Mouse (Mus musculus) stomach, postnatal 0 days (tissue): ENCODE results near the gene Cacna1b.

Experiments
- CTCF ChIP-seq: IDR thresholded peaks from 2 replicates; pipeline ENCODE4 v1.5.1; 2016; ENCODE audit warnings: antibody characterized with exemption, low read depth, mild to moderate bottlenecking, moderate library complexity
- EP300 ChIP-seq: optimal IDR thresholded peaks from 2 replicates; pipeline ENCODE3; 2016; ENCODE audit warnings: antibody characterized with exemption

- TF ChIP-seq CTCF (peak; percentile 39; the same call in 1 of the 2 replicates), EP300 (no peak)
Observed at GRCm38 (mm10) chr2:24774832-24775231, 11.9 kb upstream of the Cacna1b start.
